Mouse (Mus musculus) ES-Bruce4 (cell line): ENCODE measurements at regions not wholly inside any gene's neighbourhood (a gene's known extent, or its start where the extent isn't known, plus 50 kb on each side); places are given as distances from the start of the nearest gene placed in this dataset.

Experiments
- CTCF ChIP-seq: IDR thresholded peaks from one replicate; pipeline ENCODE4 v1.8.1; 2011; ENCODE audit warnings: low read depth, low read length
- EP300 ChIP-seq: IDR thresholded peaks from 2 replicates; pipeline ENCODE4 v1.6.1; 2011; ENCODE audit warnings: low read depth, low read length; ENCODE audit not compliant: insufficient read depth
- POLR2A ChIP-seq: IDR thresholded peaks from one replicate; pipeline ENCODE4 v1.8.1; 2011; ENCODE audit warnings: low read length; ENCODE audit not compliant: insufficient read depth

DNA sequence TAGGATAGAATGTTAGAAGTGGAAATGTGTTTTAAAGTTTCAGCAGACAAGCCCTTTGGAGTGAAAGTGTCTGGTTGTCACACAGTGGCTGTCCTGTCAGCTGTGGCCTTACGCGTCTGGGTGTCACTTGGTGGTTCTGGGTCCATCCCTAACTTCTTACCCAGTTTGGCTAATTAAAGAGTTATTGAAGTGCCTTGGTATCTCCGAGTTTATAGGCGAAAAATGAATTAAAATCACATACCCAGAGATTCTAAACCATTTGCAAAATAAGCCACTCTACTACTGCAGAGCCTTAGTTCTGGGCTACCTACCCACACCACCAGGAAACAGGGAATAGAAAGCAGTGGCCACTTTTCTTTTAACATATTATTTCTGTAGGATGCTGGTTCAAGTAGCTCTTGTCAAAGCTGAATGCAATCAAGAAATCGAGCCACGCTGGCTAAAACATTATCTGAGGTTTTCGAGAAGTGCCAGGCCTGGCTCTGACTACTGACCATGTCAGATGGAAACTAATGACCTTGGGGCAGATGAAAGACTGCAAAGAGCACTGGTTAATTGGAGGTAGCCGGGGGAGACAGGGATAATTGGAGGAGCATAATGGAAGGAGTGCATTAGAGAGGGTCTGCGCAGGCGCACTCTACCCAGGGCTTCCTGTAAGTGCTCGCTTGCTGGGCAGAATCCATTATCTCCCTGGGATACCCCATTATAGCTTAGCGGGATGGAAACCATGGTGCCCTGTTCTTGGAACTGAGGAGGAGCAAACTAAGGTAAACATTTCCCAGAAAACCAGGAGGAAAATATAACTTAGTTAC, 96.8 kb upstream of the Rasgrp1 start:
- no peak for TF ChIP-seq POLR2A
- TF ChIP-seq CTCF, result no peak
- TF ChIP-seq EP300, result no peak
